Mouse (Mus musculus) kidney, adult 2 months (tissue): ENCODE measurements around the gene L3mbtl4.

ENCODE experiments used
- CTCF ChIP-seq: fragments of 200-500 bp; conservative IDR thresholded peaks from 2 replicates; pipeline ENCODE4 v1.5.1; 2011; ENCODE audit warnings: low read depth, mild to moderate bottlenecking, control low read depth, low read length, moderate library complexity, mixed read lengths; ENCODE audit not compliant: insufficient read depth, insufficient read length
- POLR2A ChIP-seq: fragments of 200-500 bp; IDR thresholded peaks from one replicate; pipeline ENCODE4 v1.6.1; 2011; ENCODE audit warnings: low read depth, low read length, control low read depth

DNA sequence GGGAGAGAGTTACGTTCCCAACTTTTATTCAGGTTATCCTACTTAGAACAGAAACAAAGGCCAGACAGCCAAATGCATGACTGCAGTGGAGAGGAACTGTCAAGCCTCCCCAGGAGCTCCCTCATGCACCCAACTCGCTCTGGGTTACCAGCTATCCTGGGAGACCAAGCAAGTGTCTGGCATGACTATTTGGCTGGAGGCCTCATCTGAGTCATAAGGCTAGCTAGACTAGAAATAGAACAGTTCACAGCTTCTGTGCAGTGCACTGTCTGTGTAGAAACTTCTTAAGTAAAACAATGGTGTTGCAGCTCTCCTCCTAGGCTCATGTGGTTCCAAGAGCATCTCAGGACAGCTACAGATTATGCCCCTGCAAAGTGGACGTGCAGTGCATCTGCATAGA lies 218.6 kb downstream of the L3mbtl4 start:
- no peak for TF ChIP-seq CTCF
- TF ChIP-seq POLR2A = no peak
